Mouse (Mus musculus) megakaryocyte, embryonic 14.5 days (primary cell): ENCODE data around the gene Artn. TPM values are rescaled to one million over a fixed set of nuclear protein-coding genes. Genes with fewer than 3 reads are reported as not detected.

Experiments
- H3K27me3 ChIP-seq: replicated peaks from 2 replicates; pipeline ENCODE3; 2012; ENCODE audit warnings: inconsistent platforms
- H3K36me3 ChIP-seq: replicated peaks from 2 replicates; pipeline ENCODE3; 2012; ENCODE audit warnings: low read length, inconsistent platforms, mixed read lengths
- H3K4me1 ChIP-seq: 2 replicates; pipeline ENCODE4 v1.6.1; 2012; ENCODE audit warnings: inconsistent platforms
- H3K4me3 ChIP-seq: replicated peaks from 2 replicates; pipeline ENCODE3; 2012; ENCODE audit warnings: moderate library complexity, mild to moderate bottlenecking, inconsistent platforms
- H3K9me3 ChIP-seq: 2 replicates; pipeline ENCODE4 v1.6.1; 2012; ENCODE audit warnings: inconsistent platforms
- FLI1 ChIP-seq: IDR thresholded peaks from 2 replicates; pipeline ENCODE4 v1.6.1; 2012; ENCODE audit warnings: low read length, inconsistent platforms, mixed read lengths
- GATA1 ChIP-seq: IDR thresholded peaks from 3 replicates; pipeline ENCODE4 v1.6.1; 2012; ENCODE audit warnings: mixed read lengths, low read length, inconsistent platforms, borderline replicate concordance
- polyA plus RNA-seq: library from polyadenylated mRNA; stranded (reverse); fragments of >175 nt; gene quantifications from 2 replicates; pipeline ENCODE4 v1.2.3, GENCODE M21; 2012; ENCODE audit warnings: low replicate concordance; ENCODE audit not compliant: insufficient read depth

The Artn gene
- polyA plus RNA-seq, 1 experiment, result 0.74 TPM

DNA sequence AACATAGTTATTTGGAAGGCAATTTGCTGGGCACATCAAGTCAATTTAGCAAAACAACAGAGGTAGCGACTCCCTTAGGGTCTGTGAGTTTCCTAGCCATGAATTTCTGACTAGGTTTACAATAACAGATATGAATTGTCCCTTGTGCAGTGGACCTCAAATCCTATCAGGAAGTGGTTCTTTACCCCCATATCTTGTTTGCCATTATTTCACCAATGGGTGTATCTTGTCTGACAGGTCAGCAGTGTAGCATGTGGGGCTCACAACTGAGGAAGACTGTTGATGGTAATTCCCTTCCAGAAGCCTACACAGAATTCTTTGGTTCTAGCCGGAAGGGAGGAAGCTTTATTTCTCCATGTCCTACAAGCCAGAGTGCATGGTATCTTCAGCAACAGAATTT lies 8.2 kb downstream of the Artn start:
- Histone ChIP-seq H3K36me3 (no peaks in the 10 kb centered on the region), H3K9me3 (0 out of 2 replicates have a peak, but pooled peaks cover 3% of the 10 kb centered on the region), H3K4me1 (peaks cover 86% of the 10 kb centered on the region), H3K27me3 (peaks cover 18% of the 10 kb centered on the region), H3K4me3 (no peak overlapping the region)
- TF ChIP-seq FLI1 (no peak), GATA1 (no peak)

DNA sequence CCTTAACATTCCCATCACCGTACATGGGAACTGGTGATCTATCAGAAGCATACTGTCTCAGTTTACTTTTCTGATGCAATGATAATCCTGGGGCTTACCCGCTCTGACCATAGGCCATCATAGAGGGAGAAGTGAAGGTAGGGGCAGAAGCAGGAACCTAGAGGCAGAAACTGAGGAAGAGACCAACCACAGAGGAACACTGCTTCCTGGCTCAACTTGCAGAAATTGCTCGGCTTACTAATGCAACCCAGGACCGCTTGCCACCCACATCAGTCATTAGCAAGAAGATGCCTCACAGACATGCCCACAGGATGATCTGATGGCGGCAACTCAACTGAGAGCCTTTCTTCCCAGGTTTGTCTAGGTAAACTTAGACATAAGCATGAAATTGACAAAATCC lies 10.8 kb downstream of the Artn start:
- no peaks in the 10 kb centered on the region for H3K9me3 ChIP-seq
- peaks cover 6% of the 10 kb centered on the region for H3K27me3 ChIP-seq
- no peaks in the 10 kb centered on the region for H3K36me3 ChIP-seq
- TF ChIP-seq GATA1 (no peak), FLI1 (no peak)
- H3K4me1 ChIP-seq, result peaks cover 78% of the 10 kb centered on the region
- no peak overlapping the region for H3K4me3 ChIP-seq

DNA sequence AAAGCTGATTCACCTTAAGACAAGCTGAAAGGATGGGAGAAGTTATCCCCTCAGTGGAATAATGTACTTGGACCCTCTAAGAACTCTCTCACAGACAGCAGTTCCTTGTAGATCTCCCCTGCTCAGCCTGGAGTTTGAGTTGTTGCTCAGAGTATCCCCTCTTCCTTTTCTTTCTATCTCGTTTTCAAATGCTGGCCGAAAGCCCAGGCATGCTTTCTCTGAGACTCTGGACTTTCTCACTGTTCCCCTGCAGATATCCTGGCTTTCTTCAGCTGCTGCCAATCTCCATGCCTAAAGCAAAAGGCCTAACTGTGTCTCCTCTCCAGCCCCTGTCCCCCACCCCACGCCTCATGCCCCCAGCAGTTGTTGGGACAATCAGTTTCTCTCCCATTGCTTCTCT lies 11.3 kb downstream of the Artn start:
- H3K27me3 ChIP-seq, result peaks cover 6% of the 10 kb centered on the region
- H3K4me3 ChIP-seq, result no peak overlapping the region
- H3K36me3 ChIP-seq, result no peaks in the 10 kb centered on the region
- TF ChIP-seq GATA1, result no peak
- TF ChIP-seq FLI1, result no peak
- H3K9me3 ChIP-seq, result no peaks in the 10 kb centered on the region
- peaks cover 78% of the 10 kb centered on the region for H3K4me1 ChIP-seq

DNA sequence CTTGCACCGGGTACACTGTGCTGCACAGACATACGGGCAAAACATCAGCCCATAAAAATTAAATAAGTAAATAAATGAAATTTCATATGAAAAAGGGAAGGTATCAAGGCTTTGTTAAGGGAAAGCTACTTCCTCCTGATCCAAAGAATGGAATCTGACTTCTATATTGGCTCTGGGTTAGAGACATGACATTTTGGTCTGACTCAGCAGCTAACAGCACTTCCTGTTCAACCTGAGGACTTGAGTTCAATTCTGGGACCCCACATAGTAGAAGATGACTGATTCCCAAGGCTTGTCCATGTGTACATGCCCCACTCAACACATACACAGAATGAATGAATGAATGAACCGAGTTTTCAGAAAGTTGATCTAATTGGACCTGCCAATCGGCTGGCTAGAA lies 11.7 kb downstream of the Artn start:
- H3K27me3 ChIP-seq, result peaks cover 2% of the 10 kb centered on the region
- H3K9me3 ChIP-seq, result no peaks in the 10 kb centered on the region
- TF ChIP-seq GATA1 (no peak), FLI1 (no peak)
- peaks cover 3% of the 10 kb centered on the region for H3K36me3 ChIP-seq
- no peak overlapping the region for H3K4me3 ChIP-seq
- H3K4me1 ChIP-seq, result peaks cover 78% of the 10 kb centered on the region

DNA sequence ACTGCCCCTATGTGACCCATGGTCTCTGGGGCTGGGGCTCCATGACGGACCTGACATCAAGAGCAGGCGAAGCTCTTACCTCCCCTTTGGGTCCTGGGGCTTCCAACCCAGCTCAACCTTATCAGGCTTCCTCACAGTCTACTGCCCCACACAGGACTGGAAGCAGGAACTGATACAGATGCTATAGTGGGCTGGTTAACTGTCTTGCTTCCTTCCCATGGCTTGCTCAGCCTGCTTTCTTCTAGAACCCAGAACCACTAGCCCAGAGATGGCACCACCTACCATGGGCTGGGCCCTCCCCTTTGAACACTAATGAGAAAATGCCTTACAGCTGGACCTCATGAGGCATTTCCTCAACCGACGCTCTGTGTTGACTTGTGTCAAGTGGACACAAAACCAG lies 12.2 kb downstream of the Artn start:
- peak overlapping the region; percentile 46 for H3K4me3 ChIP-seq
- TF ChIP-seq GATA1 (no peak), FLI1 (no peak)
- no peaks in the 10 kb centered on the region for H3K27me3 ChIP-seq

DNA sequence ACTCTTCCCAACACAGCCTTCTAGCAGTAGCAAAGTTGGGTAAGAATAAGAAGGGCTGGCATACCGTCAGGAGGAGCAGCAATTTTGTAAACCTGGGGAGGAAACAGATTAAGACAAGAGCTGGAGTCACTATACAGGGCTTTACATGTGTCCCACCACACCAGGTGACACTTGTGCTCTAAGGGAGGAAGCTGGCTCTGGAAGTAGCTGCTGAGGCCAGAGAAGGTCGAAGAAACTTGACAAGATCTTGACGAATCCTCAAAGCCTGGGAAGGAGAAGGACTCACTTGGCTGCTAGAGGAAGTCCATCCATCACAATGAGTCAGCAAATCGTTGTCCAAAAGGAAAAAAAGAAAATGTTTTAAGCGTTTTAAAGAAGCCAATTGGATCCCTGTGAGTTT lies 13.2 kb downstream of the Artn start:
- TF ChIP-seq GATA1 (no peak), FLI1 (no peak)
- Histone ChIP-seq H3K27me3 (no peaks in the 10 kb centered on the region), H3K36me3 (peaks cover 17% of the 10 kb centered on the region), H3K9me3 (no peaks in the 10 kb centered on the region), H3K4me1 (peaks cover 78% of the 10 kb centered on the region), H3K4me3 (peak overlapping the region; percentile 70)

More for the DNA sequence above, 12.2 kb downstream of the Artn start:
- Histone ChIP-seq H3K36me3 (peaks cover 7% of the 10 kb centered on the region), H3K9me3 (no peaks in the 10 kb centered on the region), H3K4me1 (peaks cover 78% of the 10 kb centered on the region)

DNA sequence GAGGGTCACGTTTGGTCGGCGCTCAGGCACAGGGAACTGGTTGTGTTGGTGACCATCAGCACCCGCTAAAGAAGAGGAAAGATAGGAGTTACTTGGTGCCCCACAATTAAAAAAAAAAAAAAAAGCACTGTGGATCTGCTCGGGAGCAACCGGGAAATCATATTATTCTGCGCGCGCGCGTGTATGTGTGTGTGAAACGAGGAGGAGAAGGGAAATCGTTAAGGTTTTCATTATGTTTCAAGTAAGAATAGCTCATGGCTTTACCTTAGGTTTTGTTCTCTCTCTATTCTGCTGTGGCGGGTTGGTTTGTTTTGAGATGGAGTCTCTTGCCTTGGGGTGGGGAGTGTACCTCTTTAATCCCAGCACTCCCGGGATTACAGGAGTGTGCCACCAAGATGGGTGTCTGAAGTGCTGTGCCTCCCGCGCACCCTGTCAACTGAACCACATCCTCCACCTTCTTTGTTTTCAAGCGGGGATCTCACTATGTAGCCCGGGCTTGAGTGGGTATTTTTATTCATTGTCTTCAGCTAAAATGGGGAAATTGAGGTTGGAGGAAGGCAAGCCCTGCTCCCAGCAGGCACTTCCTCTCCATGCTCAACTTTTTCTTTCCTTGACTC lies 14.0 kb downstream of the Artn start:
- peaks cover 75% of the 10 kb centered on the region for H3K4me1 ChIP-seq
- TF ChIP-seq FLI1 (no peak), GATA1 (no peak)
- H3K36me3 ChIP-seq, result peaks cover 24% of the 10 kb centered on the region
- H3K4me3 ChIP-seq, result peak overlapping the region; percentile 98
- H3K27me3 ChIP-seq, result no peaks in the 10 kb centered on the region
- no peaks in the 10 kb centered on the region for H3K9me3 ChIP-seq

DNA sequence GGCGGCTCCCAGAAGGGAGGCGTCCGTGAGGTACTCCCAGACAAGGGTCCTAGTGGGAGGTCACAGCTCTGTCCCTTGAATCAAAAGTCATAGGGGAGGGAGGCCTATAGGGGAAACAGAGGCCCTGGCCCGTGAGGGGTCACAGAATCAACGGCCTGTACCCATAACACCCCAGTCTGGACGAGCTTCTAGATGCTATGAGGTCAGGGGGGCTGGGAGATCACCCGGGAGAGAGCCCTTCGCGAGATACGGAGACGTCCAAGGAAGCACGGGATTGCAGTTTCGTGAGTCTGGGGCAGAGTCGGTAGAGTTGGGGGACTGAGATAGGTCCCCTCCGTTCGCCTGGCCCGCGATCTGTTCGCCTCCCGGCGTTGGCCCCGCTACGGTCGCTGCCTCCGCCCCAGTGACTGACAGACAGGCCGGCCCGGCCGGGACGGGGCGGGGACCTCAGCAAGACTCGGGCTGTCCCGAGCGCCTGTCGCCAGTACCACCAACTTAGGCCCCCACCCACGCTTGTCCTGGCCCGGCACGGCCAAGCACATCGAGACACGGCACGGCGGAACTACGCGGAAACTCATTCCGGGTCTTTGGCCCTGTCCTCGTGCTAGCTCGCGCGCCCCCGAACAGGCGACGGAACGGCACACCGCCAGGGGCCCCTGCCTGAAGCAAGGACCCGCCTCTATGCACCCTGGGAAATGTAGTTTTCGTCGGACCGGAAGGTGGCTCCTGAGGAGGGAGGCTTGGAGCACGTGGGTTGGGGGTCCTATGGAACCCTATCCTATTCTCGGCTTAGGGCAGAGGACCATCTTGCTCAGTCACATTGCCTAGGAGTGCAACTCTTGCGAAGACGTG lies 14.7 kb downstream of the Artn start, which contains the start of gene Ipo13:
TSS of gene Ipo13 (minus strand) at position 409 of the 852 bp plus-strand sequence.
- H3K27me3 ChIP-seq, result no peaks in the 10 kb centered on the region
- no peaks in the 10 kb centered on the region for H3K9me3 ChIP-seq
- peaks cover 29% of the 10 kb centered on the region for H3K36me3 ChIP-seq
- H3K4me3 ChIP-seq, result peak within 1 kb of the TSS; percentile 98
- peaks cover 79% of the 10 kb centered on the region for H3K4me1 ChIP-seq
- TF ChIP-seq FLI1 (no peak), GATA1 (no peak)

DNA sequence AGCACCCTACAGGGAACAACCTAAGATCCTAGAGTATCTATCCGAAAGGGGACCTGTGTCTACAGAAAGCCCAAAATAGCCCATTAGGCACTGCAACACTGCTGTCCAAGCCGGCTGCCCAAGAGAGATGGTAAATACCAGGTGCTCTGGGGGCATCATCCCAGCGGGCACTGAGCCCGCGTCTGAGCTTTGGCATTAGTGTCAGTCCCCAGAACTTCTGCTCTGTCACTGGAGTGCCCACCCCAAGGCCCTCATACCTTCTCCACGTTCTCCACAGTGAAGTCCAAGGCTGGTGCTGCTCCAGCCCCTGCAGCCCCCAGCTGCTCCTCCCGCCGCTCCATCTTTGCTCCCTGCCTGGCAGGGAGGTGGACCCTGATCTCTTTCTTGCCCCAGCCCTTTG lies 15.5 kb downstream of the Artn start:
- TF ChIP-seq FLI1, result no peak
- TF ChIP-seq GATA1, result no peak

DNA sequence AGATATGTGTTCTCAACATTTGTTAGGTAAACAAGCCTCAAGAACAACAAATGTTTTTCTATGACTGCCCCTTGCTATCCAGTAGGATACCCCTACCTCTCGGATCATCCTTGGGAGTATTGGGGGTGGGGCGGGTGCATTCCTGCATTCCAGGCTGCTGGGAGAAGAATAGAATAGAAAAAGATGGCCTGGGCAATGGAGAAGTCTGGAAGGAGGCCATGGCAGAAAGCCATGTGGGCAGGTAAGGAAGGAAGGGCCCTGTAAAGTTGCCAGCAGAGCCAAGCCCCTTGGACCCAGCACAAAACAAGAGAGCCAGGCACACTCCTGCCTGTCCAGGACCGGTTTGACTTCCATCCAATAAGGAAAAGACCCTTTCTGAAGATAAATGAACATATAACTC lies 16.1 kb downstream of the Artn start:
- peaks cover 80% of the 10 kb centered on the region for H3K4me1 ChIP-seq
- H3K4me3 ChIP-seq, result no peak overlapping the region

More for the DNA sequence above, 15.5 kb downstream of the Artn start:
- Histone ChIP-seq H3K4me3 (peak overlapping the region; percentile 98), H3K27me3 (no peaks in the 10 kb centered on the region), H3K9me3 (no peaks in the 10 kb centered on the region), H3K36me3 (peaks cover 35% of the 10 kb centered on the region), H3K4me1 (peaks cover 81% of the 10 kb centered on the region)

More for the DNA sequence above, 16.1 kb downstream of the Artn start:
- Histone ChIP-seq H3K9me3 (no peaks in the 10 kb centered on the region), H3K36me3 (peaks cover 40% of the 10 kb centered on the region), H3K27me3 (no peaks in the 10 kb centered on the region)
- TF ChIP-seq FLI1 (no peak), GATA1 (no peak)
